Mouse (Mus musculus) kidney, embryonic 15.5 days (tissue): ENCODE measurements around the gene Hmgcs2. TPM values are rescaled to one million over a fixed set of nuclear protein-coding genes. Genes with fewer than 3 reads are reported as not detected.
A peak's percentile ranks its signal among the peaks of the same experiment; 100 is the strongest.
"Not testable (repeated sequence)": the region's sequence is repeated elsewhere in the genome, so short reads cannot be mapped to it uniquely, and the experiment has no call there.

Experiments used
- ATAC-seq: fragments of 200-750 bp; cut with Nextera tagmentation; replicated peaks from 2 replicates; pipeline ENCODE4 v1.8.0; 2017; ENCODE audit warnings: moderate TSS enrichment; ENCODE audit not compliant: low FRiP score
- H3K27ac ChIP-seq: fragments of 300-500 bp; sonication (generic); 2 replicates; pipeline ENCODE4 v1.5.1; 2015; ENCODE audit warnings: mild to moderate bottlenecking, inconsistent platforms
- H3K27me3 ChIP-seq: fragments of 300-500 bp; sonication (generic); 2 replicates; pipeline ENCODE4 v1.6.1; 2015; ENCODE audit warnings: inconsistent platforms
- H3K36me3 ChIP-seq: fragments of 300-500 bp; sonication (generic); 2 replicates; pipeline ENCODE4 v1.6.1; 2015; ENCODE audit warnings: inconsistent platforms
- H3K4me1 ChIP-seq: fragments of 300-500 bp; sonication (generic); 2 replicates; pipeline ENCODE4 v1.6.1; 2015; ENCODE audit warnings: inconsistent platforms
- H3K4me2 ChIP-seq: fragments of 300-500 bp; sonication (generic); 2 replicates; pipeline ENCODE4 v1.6.1; 2015; ENCODE audit warnings: moderate library complexity, mild to moderate bottlenecking, inconsistent platforms
- H3K4me3 ChIP-seq: fragments of 300-500 bp; sonication (generic); replicated peaks from 2 replicates; pipeline ENCODE4 v1.5.1; 2015; ENCODE audit warnings: mild to moderate bottlenecking, inconsistent platforms
- H3K9ac ChIP-seq: fragments of 300-500 bp; sonication (generic); 2 replicates; pipeline ENCODE4 v1.6.1; 2015; ENCODE audit warnings: mild to moderate bottlenecking, inconsistent platforms
- H3K9me3 ChIP-seq: fragments of 300-500 bp; sonication (generic); replicated peaks from 2 replicates; pipeline ENCODE4 v1.6.1; 2016; ENCODE audit warnings: inconsistent platforms
- WGBS: fragments of 180-500 bp; shearing (Covaris S2); methylation state at CpG from one replicate; pipeline ENCODE4 v1.1.7; 2015; ENCODE audit warnings: mixed read lengths; 5-methylcytosine and 5-hydroxymethylcytosine counted together
- polyA plus RNA-seq: library from polyadenylated mRNA; unstranded; fragments of >200 nt; fragmentation: Nextera tagmentation; extraction: Ambion mirVana; gene quantifications from 2 replicates; pipeline ENCODE4 v1.2.1, GENCODE M21; 2015

Gene Hmgcs2
- polyA plus RNA-seq, 1 experiment from 2014 or later, result 12.7 TPM

- no peak for ATAC-seq
- 72% methylated on average over 2 of the region's 2 CpGs for WGBS
- Histone ChIP-seq H3K9me3 (no peaks in the 10 kb centered on the region), H3K4me2 (no peak overlapping the region), H3K9ac (no peak overlapping the region), H3K4me3 (no peak overlapping the region), H3K27ac (no peak overlapping the region), H3K4me1 (no peaks in the 10 kb centered on the region), H3K27me3 (no peaks in the 10 kb centered on the region), H3K36me3 (peaks cover 85% of the 10 kb centered on the region)
Measured at GRCm38 (mm10) chr3:98319190-98319589, 39.0 kb downstream of the Hmgcs2 start.

GRCm38 (mm10) chr3:98322209-98322608, 42.0 kb downstream of the Hmgcs2 start:
- Histone ChIP-seq H3K36me3 (peaks cover 94% of the 10 kb centered on the region), H3K9me3 (no peaks in the 10 kb centered on the region), H3K4me2 (no peak overlapping the region), H3K27me3 (no peaks in the 10 kb centered on the region), H3K4me1 (no peaks in the 10 kb centered on the region), H3K9ac (no peak overlapping the region), H3K4me3 (no peak overlapping the region), H3K27ac (no peak overlapping the region)
- no peak for ATAC-seq
- 96% methylated on average over 5 of the region's 5 CpGs for WGBS

- Histone ChIP-seq H3K27ac (no peak overlapping the region), H3K27me3 (no peaks in the 10 kb centered on the region), H3K9ac (no peak overlapping the region), H3K9me3 (no peaks in the 10 kb centered on the region), H3K4me3 (no peak overlapping the region), H3K4me1 (no peaks in the 10 kb centered on the region), H3K4me2 (no peak overlapping the region), H3K36me3 (peaks cover 94% of the 10 kb centered on the region)
- ATAC-seq, result no peak
- 77% methylated on average over 9 of the region's 9 CpGs for whole genome bisulfite sequencing
Measured at GRCm38 (mm10) chr3:98324235-98324634, 44.0 kb downstream of the Hmgcs2 start.

- 68% methylated on average over 2 of the region's 2 CpGs for WGBS
- no peak overlapping the region for H3K9ac ChIP-seq
- peaks cover 60% of the 10 kb centered on the region for H3K36me3 ChIP-seq
- no peak overlapping the region for H3K4me2 ChIP-seq
- peak overlapping the region; percentile 41; the same call in 1 of the 2 replicates for H3K27ac ChIP-seq
- H3K27me3 ChIP-seq, result no peaks in the 10 kb centered on the region
- no peak overlapping the region for H3K4me3 ChIP-seq
- H3K9me3 ChIP-seq, result no peaks in the 10 kb centered on the region
- peaks cover 41% of the 10 kb centered on the region for H3K4me1 ChIP-seq
- peak; percentile 30; the same call in 1 of the 2 replicates for ATAC-seq
Measured at GRCm38 (mm10) chr3:98334010-98334409, 53.8 kb downstream of the Hmgcs2 start.

- Histone ChIP-seq H3K27ac (peak overlapping the region; percentile 41; the same call in 1 of the 2 replicates), H3K4me2 (peak overlapping the region; percentile 95; the same call in 1 of the 2 replicates), H3K27me3 (no peaks in the 10 kb centered on the region), H3K9ac (no peak overlapping the region), H3K4me3 (no peak overlapping the region), H3K4me1 (peaks cover 46% of the 10 kb centered on the region), H3K36me3 (peaks cover 48% of the 10 kb centered on the region), H3K9me3 (no peaks in the 10 kb centered on the region)
- no peak for ATAC-seq
Measured at GRCm38 (mm10) chr3:98335331-98335730, 55.1 kb downstream of the Hmgcs2 start.

- Histone ChIP-seq H3K27ac (0 out of 2 replicates have a peak overlapping the region, but pooled peaks have one; percentile 7), H3K9ac (no peak overlapping the region; the same call in 1 of the 2 replicates), H3K4me3 (no peak overlapping the region), H3K9me3 (no peaks in the 10 kb centered on the region), H3K4me2 (peak overlapping the region; percentile 95), H3K27me3 (no peaks in the 10 kb centered on the region), H3K36me3 (peaks cover 42% of the 10 kb centered on the region), H3K4me1 (peaks cover 46% of the 10 kb centered on the region)
- ATAC-seq, result no peak
- WGBS, result 74% methylated on average over 7 of the region's 7 CpGs
Measured at GRCm38 (mm10) chr3:98335886-98336285, 55.7 kb downstream of the Hmgcs2 start.

GRCm38 (mm10) chr3:98336661-98337654, 56.7 kb downstream of the Hmgcs2 start:
- ATAC-seq, result no peak
- peak overlapping the region; percentile 95 for H3K4me2 ChIP-seq
- H3K27ac ChIP-seq, result no peak overlapping the region
- no peaks in the 10 kb centered on the region for H3K27me3 ChIP-seq
- H3K9me3 ChIP-seq, result no peaks in the 10 kb centered on the region
- H3K9ac ChIP-seq, result no peak overlapping the region
- H3K4me3 ChIP-seq, result peak overlapping the region; percentile 85
- 78% methylated on average over 22 of the region's 22 CpGs for WGBS
- peaks cover 46% of the 10 kb centered on the region for H3K4me1 ChIP-seq
- H3K36me3 ChIP-seq, result peaks cover 32% of the 10 kb centered on the region

GRCm38 (mm10) chr3:98338584-98339041, 58.4 kb downstream of the Hmgcs2 start:
- Histone ChIP-seq H3K27ac (peak overlapping the region; percentile 92), H3K27me3 (no peaks in the 10 kb centered on the region), H3K4me2 (peak overlapping the region; percentile 95), H3K9ac (peak overlapping the region; percentile 75), H3K9me3 (no peaks in the 10 kb centered on the region), H3K4me1 (peaks cover 46% of the 10 kb centered on the region), H3K4me3 (peak overlapping the region; percentile 85), H3K36me3 (peaks cover 16% of the 10 kb centered on the region)
- 5% methylated on average over 15 of the region's 15 CpGs for WGBS
- peak; percentile 59; the same call in 1 of the 2 replicates for ATAC-seq

GRCm38 (mm10) chr3:98339097-98339705, 59.0 kb downstream of the Hmgcs2 start:
- Histone ChIP-seq H3K4me2 (peak overlapping the region; percentile 95), H3K27ac (peak overlapping the region; percentile 92), H3K4me1 (peaks cover 46% of the 10 kb centered on the region), H3K9me3 (no peaks in the 10 kb centered on the region), H3K36me3 (peaks cover 11% of the 10 kb centered on the region; the same call in 1 of the 2 replicates), H3K27me3 (no peaks in the 10 kb centered on the region), H3K9ac (peak overlapping the region; percentile 75), H3K4me3 (peak overlapping the region; percentile 85)
- ATAC-seq, result peak; percentile 57
- under 1% methylated on average over 46 of the region's 46 CpGs for WGBS

- not testable (repeated sequence) for H3K9me3 ChIP-seq, H3K36me3 ChIP-seq, H3K27me3 ChIP-seq
- Histone ChIP-seq H3K9ac (peak within 1 kb of the TSS; percentile 75), H3K4me3 (peak within 1 kb of the TSS; percentile 85), H3K4me1 (peaks cover 46% of the 10 kb centered on the region), H3K27ac (peak within 1 kb of the TSS; percentile 92), H3K4me2 (peak within 1 kb of the TSS; percentile 95)
- WGBS, result under 1% methylated on average over 10 of the region's 10 CpGs
- ATAC-seq, result peak; percentile 86
Measured at GRCm38 (mm10) chr3:98339706-98340109, 59.5 kb downstream of the Hmgcs2 start, which contains the start of gene Phgdh. Gene Phgdh, minus strand, starts transcription at chr3:98339990.

GRCm38 (mm10) chr3:98340818-98341594, 60.8 kb downstream of the Hmgcs2 start:
- Histone ChIP-seq H3K9me3 (no peaks in the 10 kb centered on the region), H3K4me2 (no peak overlapping the region), H3K4me3 (no peak overlapping the region), H3K9ac (no peak overlapping the region), H3K4me1 (peaks cover 34% of the 10 kb centered on the region), H3K36me3 (no peaks in the 10 kb centered on the region), H3K27me3 (no peaks in the 10 kb centered on the region), H3K27ac (no peak overlapping the region)
- no peak for ATAC-seq
- 89% methylated on average over 17 of the region's 17 CpGs for whole genome bisulfite sequencing
